16 mouse cellular contexts compared by ENCODE assay signal in the genomic region with DNA sequence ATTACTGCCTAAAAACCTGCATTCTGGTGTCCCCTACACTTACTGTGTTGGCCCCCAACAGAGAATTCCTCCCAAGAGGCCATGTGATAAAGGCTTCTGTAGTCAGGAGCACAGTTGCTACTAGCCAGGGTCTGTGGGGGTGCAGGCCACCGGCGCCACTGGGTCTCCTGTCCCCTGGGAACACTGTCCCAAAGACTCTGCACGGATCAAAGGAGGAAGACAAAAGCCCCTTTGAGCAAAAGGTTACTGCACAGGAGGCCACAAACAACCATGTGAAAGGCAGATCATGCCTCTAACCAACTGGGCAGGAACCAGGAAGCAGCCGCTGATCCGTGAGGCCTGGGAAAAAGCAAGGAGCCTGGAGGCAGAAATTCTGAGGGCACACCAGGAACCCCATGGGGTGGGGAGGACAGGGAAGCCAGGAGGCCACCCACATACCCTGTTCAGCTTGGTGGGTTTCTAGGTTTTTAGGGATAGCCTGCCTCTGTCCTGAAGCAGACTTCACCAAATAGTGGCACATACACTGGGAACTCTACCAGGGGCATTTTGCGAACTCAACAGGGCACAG. TPM values are rescaled to one million over a fixed set of nuclear protein-coding genes. Genes with fewer than 3 reads are reported as not detected.
DNase-seq lines count a peak whose midpoint lies in the region; ATAC-seq and TF ChIP-seq lines count a peak whose summit lies in the region.
"Had no signal": no experiment of that assay in that cellular context is flagged by ENCODE, and none has a peak within 500 bp of the region (broad histone marks: within the 10 kb centered on the region; RNA-seq: fewer than 3 reads in every experiment).

No protein-coding gene starts in this region.

- no peak for TF ChIP-seq CTCF in forebrain, postnatal 0 days (IDR thresholded peaks at IDR 0.05; ENCODE audit: low read depth)
- TF ChIP-seq CTCF in kidney, postnatal 0 days (IDR thresholded peaks at IDR 0.05; ENCODE audit: low read depth): no peak
- TF ChIP-seq CTCF in hindbrain, postnatal 0 days (IDR thresholded peaks at IDR 0.05; ENCODE audit: low read depth): no peak

- ATAC-seq in forebrain, postnatal 0 days: peak; percentile 72
- no peak for ATAC-seq in forebrain, embryonic 14.5 days
- ATAC-seq in kidney, postnatal 0 days (replicated peaks; ENCODE audit: low FRiP score, low read depth): 0 out of 2 replicates have a peak, but pooled peaks have one; percentile 25
- peak; percentile 56 for ATAC-seq in hindbrain, postnatal 0 days

- DNase-seq in forebrain, postnatal 0 days: no peak
- DNase-seq in forebrain, embryonic 14.5 days (ENCODE audit: low spot score): no peak
- DNase-seq in kidney, postnatal 0 days (ENCODE audit: low spot score): no peak
- no peak for DNase-seq in kidney, postnatal 10 days
- peak; percentile 33 for DNase-seq in embryo, embryonic 10.5 days (ENCODE audit: low spot score)
- DNase-seq in hindbrain, postnatal 0 days (ENCODE audit: low spot score): peak; percentile 37
- DNase-seq in lung, postnatal 36 days: no peak
- DNase-seq: B cell, adult 2 months; cerebellum, adult 2 months; kidney, adult 11 months; layer of hippocampus, postnatal 36 days; right cerebral cortex, postnatal 4 days had no signal

- no peak overlapping the region for H3K9ac ChIP-seq in forebrain, postnatal 0 days
- no peak overlapping the region for H3K9ac ChIP-seq in forebrain, embryonic 14.5 days (ENCODE audit: low read length)
- no peak overlapping the region for H3K9ac ChIP-seq in kidney, postnatal 0 days (ENCODE audit: low read depth, low read length)
- H3K9ac ChIP-seq in hindbrain, postnatal 0 days (replicated peaks; ENCODE audit: low read length): no peak overlapping the region
- H3K9ac ChIP-seq: limb, embryonic 15.5 days; liver, embryonic 15.5 days had no signal

- no peaks in the 10 kb centered on the region for H3K27me3 ChIP-seq in forebrain, postnatal 0 days (ENCODE audit: insufficient read depth, low read length)
- H3K27me3 ChIP-seq in forebrain, embryonic 14.5 days (replicated peaks; ENCODE audit: control insufficient read depth, insufficient read depth, low read length): no peaks in the 10 kb centered on the region
- H3K27me3 ChIP-seq in kidney, postnatal 0 days (ENCODE audit: insufficient read depth, low read length): no peaks in the 10 kb centered on the region
- H3K27me3 ChIP-seq in hindbrain, postnatal 0 days (ENCODE audit: insufficient read depth, low read length): no peaks in the 10 kb centered on the region
- H3K27me3 ChIP-seq: limb, embryonic 15.5 days; liver, embryonic 15.5 days had no signal

- no peak overlapping the region for H3K4me2 ChIP-seq in forebrain, postnatal 0 days (ENCODE audit: low read depth)
- H3K4me2 ChIP-seq in forebrain, embryonic 14.5 days (ENCODE audit: low read length): no peak overlapping the region
- no peak overlapping the region for H3K4me2 ChIP-seq in kidney, postnatal 0 days (ENCODE audit: low read length)
- no peak overlapping the region for H3K4me2 ChIP-seq in hindbrain, postnatal 0 days (ENCODE audit: low read depth, low read length)
- H3K4me2 ChIP-seq: limb, embryonic 15.5 days; liver, embryonic 15.5 days had no signal

- WGBS in forebrain, postnatal 0 days: 29% methylated on average over 6 of the region's 6 CpGs
- WGBS in forebrain, embryonic 14.5 days: 24% methylated on average over 6 of the region's 6 CpGs
- 48% methylated on average over 6 of the region's 6 CpGs for WGBS in kidney, postnatal 0 days
- 24% methylated on average over 6 of the region's 6 CpGs for WGBS in hindbrain, postnatal 0 days

- H3K27ac ChIP-seq in forebrain, postnatal 0 days (ENCODE audit: low read depth, low read length): no peak overlapping the region; the same call in 1 of the 2 replicates
- no peak overlapping the region; the same call in 1 of the 2 replicates for H3K27ac ChIP-seq in forebrain, embryonic 14.5 days (ENCODE audit: low read depth, low read length)
- peak overlapping the region; percentile 1; the same call in 1 of the 2 replicates for H3K27ac ChIP-seq in kidney, postnatal 0 days
- peak overlapping the region; percentile 48; the same call in 1 of the 2 replicates for H3K27ac ChIP-seq in hindbrain, postnatal 0 days
- H3K27ac ChIP-seq: layer of hippocampus, adult 2 months; limb, embryonic 15.5 days; liver, embryonic 15.5 days; stomach, postnatal 0 days had no signal

- no peak overlapping the region for H3K4me3 ChIP-seq in forebrain, postnatal 0 days (ENCODE audit: low read depth, low read length)
- no peak overlapping the region for H3K4me3 ChIP-seq in forebrain, embryonic 14.5 days (ENCODE audit: low read depth, low read length)
- no peak overlapping the region for H3K4me3 ChIP-seq in kidney, postnatal 0 days (replicated peaks; ENCODE audit: low read depth, low read length)
- no peak overlapping the region for H3K4me3 ChIP-seq in hindbrain, postnatal 0 days (ENCODE audit: low read length)
- H3K4me3 ChIP-seq: layer of hippocampus, adult 2 months; limb, embryonic 15.5 days; liver, embryonic 15.5 days had no signal

- H3K4me1 ChIP-seq in forebrain, postnatal 0 days (ENCODE audit: insufficient read depth): no peaks in the 10 kb centered on the region
- H3K4me1 ChIP-seq in forebrain, embryonic 14.5 days (ENCODE audit: control insufficient read depth, insufficient read depth, low read length): no peaks in the 10 kb centered on the region
- no peaks in the 10 kb centered on the region for H3K4me1 ChIP-seq in kidney, postnatal 0 days (replicated peaks; ENCODE audit: insufficient read depth, low read length)
- 0 out of 2 replicates have a peak, but pooled peaks cover 4% of the 10 kb centered on the region for H3K4me1 ChIP-seq in hindbrain, postnatal 0 days (ENCODE audit: insufficient read depth, low read length)
- H3K4me1 ChIP-seq: limb, embryonic 15.5 days; liver, embryonic 15.5 days had no signal

- H3K36me3 ChIP-seq in forebrain, postnatal 0 days (ENCODE audit: insufficient read depth): no peaks in the 10 kb centered on the region
- no peaks in the 10 kb centered on the region for H3K36me3 ChIP-seq in forebrain, embryonic 14.5 days (ENCODE audit: control insufficient read depth, insufficient read depth, low read length)
- H3K36me3 ChIP-seq in kidney, postnatal 0 days (ENCODE audit: insufficient read depth, low read length): no peaks in the 10 kb centered on the region
- no peaks in the 10 kb centered on the region for H3K36me3 ChIP-seq in hindbrain, postnatal 0 days (ENCODE audit: insufficient read depth, low read length)
- H3K36me3 ChIP-seq: limb, embryonic 15.5 days; liver, embryonic 15.5 days had no signal

- no peaks in the 10 kb centered on the region for H3K9me3 ChIP-seq in forebrain, postnatal 0 days (ENCODE audit: low read length)
- H3K9me3 ChIP-seq in forebrain, embryonic 14.5 days (replicated peaks; ENCODE audit: control insufficient read depth, low read length): no peaks in the 10 kb centered on the region
- no peaks in the 10 kb centered on the region for H3K9me3 ChIP-seq in kidney, postnatal 0 days (replicated peaks; ENCODE audit: low read length)
- H3K9me3 ChIP-seq in hindbrain, postnatal 0 days (ENCODE audit: low read length): no peaks in the 10 kb centered on the region
- H3K9me3 ChIP-seq: limb, embryonic 15.5 days; liver, embryonic 15.5 days had no signal

RNA-seq across cellular contexts. Expression of gene Fadd, which starts 18.2 kb away (rescaled TPM):
- total RNA-seq in forebrain, postnatal 0 days (2014; rRNA removed): 2.6 and 2.7 TPM in 2 replicates
- polyA plus RNA-seq in forebrain, postnatal 0 days (2015; fragmentation: Nextera tagmentation; extraction: Ambion mirVana): 2.5 and 3.0 TPM in 2 replicates
- 6.7 and 7.2 TPM in 2 replicates for polyA plus RNA-seq in forebrain, embryonic 14.5 days (2014; fragmentation: Nextera tagmentation; extraction: Ambion mirVana)
- polyA plus RNA-seq in kidney, postnatal 0 days (2015; fragmentation: Nextera tagmentation; extraction: Ambion mirVana): 12.6 and 13.1 TPM in 2 replicates
- total RNA-seq in hindbrain, postnatal 0 days (2014; rRNA removed): 3.4 and 4.3 TPM in 2 replicates
- polyA plus RNA-seq in hindbrain, postnatal 0 days (2015; fragmentation: Nextera tagmentation; extraction: Ambion mirVana): 3.1 and 3.7 TPM in 2 replicates

RNA-seq across cellular contexts. Expression of gene Ppfia1, which starts 46.9 kb away (rescaled TPM):
- 32.2 and 53.8 TPM in 2 replicates for total RNA-seq in forebrain, postnatal 0 days (2014; rRNA removed)
- polyA plus RNA-seq in forebrain, postnatal 0 days (2015; fragmentation: Nextera tagmentation; extraction: Ambion mirVana): 12.0 and 15.2 TPM in 2 replicates
- polyA plus RNA-seq in forebrain, embryonic 14.5 days (2014; fragmentation: Nextera tagmentation; extraction: Ambion mirVana): 23.0 and 30.5 TPM in 2 replicates
- polyA plus RNA-seq in kidney, postnatal 0 days (2015; fragmentation: Nextera tagmentation; extraction: Ambion mirVana): 27.6 and 31.2 TPM in 2 replicates
- total RNA-seq in hindbrain, postnatal 0 days (2014; rRNA removed): 27.4 and 36.2 TPM in 2 replicates
- polyA plus RNA-seq in hindbrain, postnatal 0 days (2015; fragmentation: Nextera tagmentation; extraction: Ambion mirVana): 15.6 and 17.2 TPM in 2 replicates

Comparison
In these comparisons a context has a peak if more than half of its experiments do, and no peak if none do; other contexts are left out.
1. DNase-seq: peak in embryo, embryonic 10.5 days (single experiment) and hindbrain, postnatal 0 days (single experiment); none in forebrain, postnatal 0 days (single experiment), forebrain, embryonic 14.5 days (single experiment), kidney, postnatal 0 days (single experiment), kidney, postnatal 10 days (single experiment) and lung, postnatal 36 days (single experiment).
2. H3K27ac ChIP-seq: peak in kidney, postnatal 0 days (single experiment) and hindbrain, postnatal 0 days (single experiment); none in forebrain, postnatal 0 days (single experiment) and forebrain, embryonic 14.5 days (single experiment).